Mouse (Mus musculus): ENCODE results near the gene BC004004. TPM values are rescaled to one million over a fixed set of nuclear protein-coding genes. Genes with fewer than 3 reads are reported as not detected.

Gene BC004004
- total and polyA plus RNA-seq, 3 experiments, result 81.8 to 86.3 TPM; not detected in 1

DNA sequence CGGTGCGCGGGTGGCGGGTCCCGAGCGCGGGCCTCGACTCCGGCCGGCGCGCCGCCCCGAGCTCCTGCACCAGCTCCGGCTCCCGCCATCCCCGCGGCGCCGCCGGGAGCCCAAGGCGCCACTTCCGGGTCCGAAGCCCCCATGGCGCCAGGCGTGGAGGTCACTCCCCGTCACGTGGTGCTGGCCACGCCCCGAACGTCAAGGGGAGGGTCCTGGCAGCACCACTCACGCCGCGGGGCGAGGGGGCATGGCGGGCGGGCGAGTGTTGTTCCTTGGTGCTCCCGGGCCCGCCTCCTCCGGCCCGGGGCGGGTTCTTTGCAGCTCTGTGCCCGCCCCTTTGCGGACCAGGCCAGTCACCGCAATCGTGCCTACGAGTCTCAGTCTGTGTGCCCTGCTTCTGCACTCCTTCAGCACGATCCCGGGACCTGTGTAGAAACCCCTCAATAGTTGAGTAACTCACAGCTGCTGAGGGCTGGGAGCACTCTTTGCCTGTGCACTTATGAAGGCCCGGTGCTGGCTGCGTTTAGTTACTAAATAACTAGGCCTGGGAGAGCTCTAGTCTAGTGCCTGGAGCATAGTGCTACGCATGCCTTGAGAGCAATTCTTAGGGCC lies 79.2 kb downstream of the BC004004 start, which contains the start of gene Mtch1:
Gene Mtch1 (minus strand): TSS at position 290 of the 612 bp plus-strand sequence.
- peak within 1 kb of the TSS; percentile 92 for H3K9ac ChIP-seq (ENCODE audit: control insufficient read depth, low read depth, low read length, poor library complexity, severe bottlenecking)
- peak within 1 kb of the TSS; percentile 24 for H3K27ac ChIP-seq (ENCODE audit: control insufficient read depth, low read depth, low read length)
- H3K27me3 ChIP-seq (ENCODE audit: control insufficient read depth in 1 of 2, insufficient read depth in 2 of 2, low read length in 2 of 2), result no peaks in the 10 kb centered on the region
- H3K4me3 ChIP-seq (ENCODE audit: control insufficient read depth in 1 of 2, insufficient read depth in 1 of 2, low read depth in 2 of 2, low read length in 2 of 2), result peak within 1 kb of the TSS; percentile 85
- peaks cover 19% of the 10 kb centered on the region for H3K79me2 ChIP-seq (ENCODE audit: control insufficient read depth, insufficient read depth, low read length, poor library complexity)
- DNase-seq (ENCODE audit: low read depth, low spot score), result peak; percentile 98
- no peaks in the 10 kb centered on the region for H3K9me3 ChIP-seq (replicated peaks; ENCODE audit: insufficient read depth, low read length)
- H3K4me1 ChIP-seq (ENCODE audit: control insufficient read depth in 1 of 2, insufficient read depth in 2 of 2, low read length in 2 of 2), result peaks cover 2 to 22% of the 10 kb centered on the region in 2 experiments; a peak in 3 of 4 replicates
- H3K36me3 ChIP-seq (ENCODE audit: control insufficient read depth in 1 of 2, insufficient read depth in 2 of 2, low read length in 2 of 2), result peaks cover 0 to 9% of the 10 kb centered on the region in 2 experiments; a peak in 2 of 4 replicates
- TF ChIP-seq ELF1 (IDR thresholded peaks at IDR 0.05; ENCODE audit: low read depth, low read length) (peak; percentile 98), TCF12 (IDR thresholded peaks at IDR 0.05; ENCODE audit: low read depth, low read length) (0 out of 2 replicates have a peak, but pooled peaks have one; percentile 18), GABPA (IDR thresholded peaks at IDR 0.05; ENCODE audit: low read depth, low read length) (no peak), ZC3H11A (IDR thresholded peaks at IDR 0.05; ENCODE audit: low read depth, low read length) (no peak), ZMIZ1 (IDR thresholded peaks at IDR 0.05; ENCODE audit: low read depth, low read length) (peak; percentile 43; the same call in 1 of the 2 replicates), ZKSCAN1 (IDR thresholded peaks at IDR 0.05; ENCODE audit: low read depth, low read length) (no peak), KAT2A (conservative IDR thresholded peaks at IDR 0.05; ENCODE audit: low read depth, low read length) (no peak; the same call in 1 of the 2 replicates), TAL1 (IDR thresholded peaks at IDR 0.05; ENCODE audit: low read length) (no peak), BHLHE40 (IDR thresholded peaks at IDR 0.05; ENCODE audit: borderline replicate concordance, low read depth, low read length) (no peak), GATA1 (IDR thresholded peaks at IDR 0.05; ENCODE audit: low read depth, low read length) (no peak), USF2 (IDR thresholded peaks at IDR 0.05; ENCODE audit: borderline replicate concordance in 1 of 2, insufficient read depth in 1 of 2, low read depth in 1 of 2, low read length in 2 of 2) (peak; percentile 24 to 91; a peak in 3 of 4 replicates), ETS1 (IDR thresholded peaks at IDR 0.05; ENCODE audit: low read depth, low read length) (no peak), RAD21 (IDR thresholded peaks at IDR 0.05; ENCODE audit: low read depth, low read length) (no peak), MYC (IDR thresholded peaks at IDR 0.05; ENCODE audit: low read depth, low read length) (no peak), MYB (IDR thresholded peaks at IDR 0.05; ENCODE audit: low read depth, low read length) (no peak), CHD1 (IDR thresholded peaks at IDR 0.05; ENCODE audit: low read depth, low read length) (no peak), EP300 (IDR thresholded peaks at IDR 0.05; ENCODE audit: low read depth in 1 of 2, low read length in 2 of 2) (no peak), POLR2A (IDR thresholded peaks at IDR 0.05; ENCODE audit: control insufficient read depth in 1 of 2, insufficient read depth in 1 of 2, low read depth in 1 of 2, low read length in 2 of 2, poor library complexity in 1 of 2) (peak; percentile 77 to 92), MAFK (IDR thresholded peaks at IDR 0.05; ENCODE audit: borderline replicate concordance, low read depth, low read length) (no peak), POLR2AphosphoS5 (IDR thresholded peaks at IDR 0.05; ENCODE audit: borderline replicate concordance, low read depth, low read length) (no peak), CTCF (IDR thresholded peaks at IDR 0.05 in 2 of 3, conservative IDR thresholded peaks at IDR 0.05 in 1 of 3; ENCODE audit: control insufficient read depth in 1 of 3, insufficient read depth in 1 of 3, low read depth in 2 of 3, low read length in 3 of 3, poor library complexity in 1 of 3, severe bottlenecking in 1 of 3) (no peak), ZNF384 (IDR thresholded peaks at IDR 0.05; ENCODE audit: low read depth, low read length) (no peak), TBP (IDR thresholded peaks at IDR 0.05; ENCODE audit: low read depth, low read length) (peak; percentile 23; the same call in 1 of the 2 replicates), RCOR1 (IDR thresholded peaks at IDR 0.05; ENCODE audit: low read depth, low read length) (no peak), USF1 (IDR thresholded peaks at IDR 0.05; ENCODE audit: low read depth, low read length) (peak; percentile 98), MEF2A (IDR thresholded peaks at IDR 0.05; ENCODE audit: extremely low read depth, insufficient replicate concordance, low read depth, low read length, poor library complexity, severe bottlenecking) (no peak), POLR2AphosphoS2 (IDR thresholded peaks at IDR 0.05; ENCODE audit: low read length) (no peak), SMC3 (IDR thresholded peaks at IDR 0.05; ENCODE audit: low read depth, low read length) (no peak), SIN3A (IDR thresholded peaks at IDR 0.05; ENCODE audit: low read length) (peak; percentile 81), CHD2 (IDR thresholded peaks at IDR 0.05; ENCODE audit: low read length) (no peak), NELFE (IDR thresholded peaks at IDR 0.05; ENCODE audit: low read depth, low read length) (peak; percentile 75), E2F4 (IDR thresholded peaks at IDR 0.05; ENCODE audit: borderline replicate concordance, low read depth, low read length) (no peak; the same call in 1 of the 2 replicates), HCFC1 (IDR thresholded peaks at IDR 0.05; ENCODE audit: low read depth, low read length) (peak; percentile 79), MAX (IDR thresholded peaks at IDR 0.05; ENCODE audit: low read length) (peak; percentile 95), NRF1 (IDR thresholded peaks at IDR 0.05; ENCODE audit: insufficient read depth, low read depth, low read length, poor library complexity, severe bottlenecking) (peak; percentile 30; the same call in 1 of the 2 replicates), MAZ (IDR thresholded peaks at IDR 0.05; ENCODE audit: low read depth, low read length) (peak; percentile 91; the same call in 1 of the 2 replicates)

All from MEL (cell line).